Mouse (Mus musculus) heart, adult 2 months (tissue): ENCODE data around the gene Bhlha15. TPM values are rescaled to one million over a fixed set of nuclear protein-coding genes. Genes with fewer than 3 reads are reported as not detected.

Experiments used
- DNase-seq, 2 experiments: peaks; one replicate each; pipeline ENCODE4 v3.0.0; 2021
- H3K27ac ChIP-seq: fragments of 200-600 bp; 2 replicates; pipeline ENCODE4 v1.8.1; 2022
- H3K27me3 ChIP-seq: fragments of 200-500 bp; 2 replicates; pipeline ENCODE4 v1.6.1; 2012; ENCODE audit warnings: mild to moderate bottlenecking, low read length, inconsistent platforms, mixed read lengths; ENCODE audit not compliant: control insufficient read depth, insufficient read depth
- H3K36me3 ChIP-seq: fragments of 200-500 bp; 2 replicates; pipeline ENCODE4 v1.6.1; 2012; ENCODE audit warnings: low read length, inconsistent platforms; ENCODE audit not compliant: control insufficient read depth, insufficient read depth
- H3K4me1 ChIP-seq: fragments of 200-500 bp; 2 replicates; pipeline ENCODE4 v1.6.1; 2011; ENCODE audit warnings: low read length; ENCODE audit not compliant: control insufficient read depth, insufficient read depth
- H3K4me3 ChIP-seq: fragments of 200-600 bp; 2 replicates; pipeline ENCODE4 v1.8.1; 2022
- H3K79me2 ChIP-seq: fragments of 200-500 bp; replicated peaks from 2 replicates; pipeline ENCODE4 v1.6.1; 2012; ENCODE audit warnings: mild to moderate bottlenecking, inconsistent platforms, low read length, moderate library complexity, mixed read lengths; ENCODE audit not compliant: control insufficient read depth, insufficient read depth
- H3K9ac ChIP-seq: fragments of 200-500 bp; 2 replicates; pipeline ENCODE4 v1.6.1; 2012; ENCODE audit warnings: low read depth, mild to moderate bottlenecking, control low read depth, inconsistent platforms, low read length, mixed read lengths
- CTCF ChIP-seq: fragments of 200-600 bp; IDR thresholded peaks from 2 replicates; pipeline ENCODE4 v1.8.1; 2022; ENCODE audit warnings: antibody characterized with exemption, mild to moderate bottlenecking, moderate library complexity
- EP300 ChIP-seq: fragments of 200-500 bp; IDR thresholded peaks from 2 replicates; pipeline ENCODE4 v1.6.1; 2011; ENCODE audit warnings: low read depth, low read length, control low read depth; ENCODE audit not compliant: insufficient read depth
- POLR2A ChIP-seq: fragments of 200-500 bp; IDR thresholded peaks from 2 replicates; pipeline ENCODE4 v1.6.1; 2011; ENCODE audit warnings: mild to moderate bottlenecking, low read depth, low read length, control low read depth; ENCODE audit not compliant: insufficient read depth
- WGBS: fragments of 180-500 bp; shearing (Covaris S2); methylation state at CpG from one replicate; pipeline ENCODE4 v1.1.7; 2018; 5-methylcytosine and 5-hydroxymethylcytosine counted together
- intact Hi-C: fragments of 180-260 bp; cut with DNase I; formaldehyde crosslinking; loops from one replicate; pipeline ENCODE4 v1.15.1; 2025
- polyA plus RNA-seq: library from polyadenylated mRNA; depleted of rRNA; stranded (reverse); fragments of >200 nt; gene quantifications from 2 replicates; pipeline ENCODE4 v1.2.3, GENCODE M21; 2012
- total RNA-seq, 2 experiments: library from RNA; stranded (reverse); gene quantifications; 2 replicates each; pipeline ENCODE4 v1.2.3; 2021

Bhlha15 gene
- total and polyA plus RNA-seq, 3 experiments = 0.08 TPM; not detected in 2

DNA sequence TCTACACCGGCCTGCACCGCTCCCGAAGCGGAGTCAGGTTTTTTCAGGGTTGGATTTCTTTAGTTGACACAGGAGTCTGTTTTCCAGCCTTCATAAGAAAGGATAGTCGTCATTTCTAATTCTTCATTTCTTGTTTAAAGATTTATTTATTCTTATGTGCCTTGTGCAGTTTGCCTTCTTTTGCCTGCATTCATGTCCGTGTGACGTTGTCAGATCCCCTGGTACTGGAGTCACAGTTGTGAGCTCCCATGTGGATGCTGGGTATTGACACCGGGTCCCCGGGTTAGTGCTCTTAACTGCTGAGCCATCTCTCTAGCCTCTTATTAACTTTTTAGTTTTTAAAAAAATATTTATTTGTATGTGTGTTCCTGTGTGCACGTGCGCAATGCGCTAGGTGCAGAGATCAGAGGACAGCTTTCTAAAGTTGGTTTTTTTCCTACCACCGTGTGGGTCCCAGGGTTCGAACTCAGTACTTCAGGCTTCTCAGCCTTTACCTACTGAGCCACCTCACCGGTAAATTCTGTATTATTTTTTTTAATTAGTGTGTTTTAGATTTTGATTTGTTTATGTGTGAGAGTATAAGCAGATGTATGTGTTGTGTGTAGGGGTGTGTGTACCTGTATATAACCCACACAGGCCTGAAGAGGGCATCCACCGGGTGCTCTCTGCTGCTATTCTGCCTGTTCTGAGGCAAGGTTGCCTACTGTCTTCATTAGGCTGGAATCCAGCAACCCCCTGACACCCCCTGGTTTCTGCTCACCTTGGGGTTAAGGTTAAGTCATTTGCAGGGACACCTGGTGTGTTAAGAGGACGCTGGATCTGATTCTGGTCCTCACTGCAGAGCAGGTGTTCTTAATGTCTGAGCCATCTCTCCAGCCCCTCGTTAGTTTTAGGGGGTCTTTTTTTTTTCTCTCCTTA lies 34.1 kb downstream of the Bhlha15 start:
- Histone ChIP-seq H3K27me3 (no peaks in the 10 kb centered on the region), H3K36me3 (no peaks in the 10 kb centered on the region), H3K27ac (peak overlapping the region; percentile 89), H3K4me3 (peak overlapping the region; percentile 92), H3K9ac (peak overlapping the region; percentile 82), H3K4me1 (peaks cover 8% of the 10 kb centered on the region), H3K79me2 (no peaks in the 10 kb centered on the region)
- 27% methylated on average over 18 of the region's 18 CpGs for WGBS
- TF ChIP-seq CTCF = no peak
- no peak for TF ChIP-seq EP300
- TF ChIP-seq POLR2A = no peak
- intact Hi-C loops = loop anchor here (1.0 kb wide), 1 partner anchor 31 kb away; no protein-coding TSS in a partner anchor
- no peak for DNase-seq

DNA sequence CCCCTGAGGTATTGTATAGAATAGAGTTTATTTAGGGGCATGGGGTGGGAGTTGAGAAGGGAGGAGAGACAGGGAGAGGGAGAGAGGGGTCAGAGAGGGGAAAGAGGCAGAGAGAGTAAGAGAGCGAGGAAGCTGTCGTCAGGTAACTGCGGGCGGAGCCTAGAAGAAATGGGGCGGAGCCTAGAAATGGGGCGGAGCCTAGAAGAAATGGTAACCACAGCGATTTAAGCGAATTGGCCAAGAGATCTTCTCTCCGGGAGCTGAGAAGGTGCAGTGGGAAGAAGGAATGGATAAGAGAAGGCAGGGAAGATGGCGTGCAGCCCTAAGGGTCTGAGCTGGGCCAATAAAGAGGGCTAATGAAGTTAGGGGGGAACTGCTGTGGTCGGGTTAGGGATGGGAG lies 36.1 kb downstream of the Bhlha15 start:
- WGBS = 42% methylated on average over 11 of the region's 11 CpGs
- H3K4me3 ChIP-seq = no peak overlapping the region
- TF ChIP-seq EP300 = no peak
- no peak for TF ChIP-seq CTCF
- no peak for TF ChIP-seq POLR2A
- H3K27ac ChIP-seq = no peak overlapping the region
- no peaks in the 10 kb centered on the region for H3K79me2 ChIP-seq
- no peak overlapping the region for H3K9ac ChIP-seq
- H3K27me3 ChIP-seq = no peaks in the 10 kb centered on the region
- no peak for DNase-seq
- no peaks in the 10 kb centered on the region for H3K36me3 ChIP-seq
- intact Hi-C loops = no loop called here
- peaks cover 6% of the 10 kb centered on the region for H3K4me1 ChIP-seq

DNA sequence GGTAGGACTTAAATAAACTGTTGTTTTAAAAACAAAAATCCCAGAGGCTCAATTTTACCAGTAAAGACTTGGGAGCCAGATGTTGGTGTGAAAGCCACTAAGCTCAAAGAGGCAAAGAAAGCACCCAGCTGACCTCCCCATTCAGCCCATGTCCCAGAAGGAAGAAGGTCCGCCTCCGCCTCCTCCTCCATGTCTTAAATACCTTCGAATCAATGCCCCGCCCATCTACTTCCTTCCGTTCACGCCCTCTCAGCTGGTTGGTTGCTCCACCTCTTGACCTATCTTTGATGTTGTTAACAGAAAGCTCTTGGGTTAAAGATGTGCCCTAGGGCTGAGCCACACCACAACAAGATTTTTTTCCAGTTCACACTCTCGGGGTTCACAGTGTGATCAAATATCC lies 40.1 kb downstream of the Bhlha15 start:
- intact Hi-C loops = loop anchor here (10.0 kb wide), 1 partner anchor 505 kb away; no protein-coding TSS in a partner anchor
- WGBS = 83% methylated on average over 7 of the region's 7 CpGs
- Histone ChIP-seq H3K36me3 (no peaks in the 10 kb centered on the region), H3K27ac (no peak overlapping the region), H3K4me3 (no peak overlapping the region), H3K27me3 (no peaks in the 10 kb centered on the region), H3K4me1 (no peaks in the 10 kb centered on the region), H3K79me2 (no peaks in the 10 kb centered on the region), H3K9ac (no peak overlapping the region)
- TF ChIP-seq POLR2A (no peak), EP300 (no peak), CTCF (no peak)
- no peak for DNase-seq

DNA sequence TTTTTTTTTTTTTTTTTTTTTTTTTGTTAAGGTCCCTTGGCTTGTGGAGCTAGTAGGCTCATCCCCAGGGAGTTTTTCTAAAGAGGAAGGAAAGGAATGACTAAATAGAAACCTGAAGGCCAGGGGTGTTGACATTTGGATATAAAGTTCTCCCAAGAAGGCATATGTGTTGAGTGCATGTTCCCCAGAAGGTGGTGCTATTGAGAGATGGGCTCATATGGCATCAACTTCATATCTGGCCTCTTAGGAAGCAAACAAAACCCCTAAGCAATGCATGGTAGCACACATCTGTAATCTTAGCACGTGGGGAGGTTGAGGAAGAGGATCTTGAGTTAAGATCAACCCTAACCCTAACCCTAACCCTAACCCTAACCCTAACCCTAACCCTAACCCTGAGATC lies 41.3 kb downstream of the Bhlha15 start:
- no peaks in the 10 kb centered on the region for H3K79me2 ChIP-seq
- TF ChIP-seq EP300 (no peak), CTCF (peak; percentile 63)
- H3K27ac ChIP-seq = no peak overlapping the region
- no peaks in the 10 kb centered on the region for H3K36me3 ChIP-seq
- DNase-seq = no peak
- H3K4me1 ChIP-seq = no peaks in the 10 kb centered on the region
- intact Hi-C loops = loop anchor here (10.0 kb wide), 1 partner anchor 503 kb away; no protein-coding TSS in a partner anchor
- 50% methylated on average over 1 of the region's 1 CpGs for WGBS
- no peak overlapping the region for H3K9ac ChIP-seq
- H3K4me3 ChIP-seq = no peak overlapping the region
- H3K27me3 ChIP-seq = no peaks in the 10 kb centered on the region

DNA sequence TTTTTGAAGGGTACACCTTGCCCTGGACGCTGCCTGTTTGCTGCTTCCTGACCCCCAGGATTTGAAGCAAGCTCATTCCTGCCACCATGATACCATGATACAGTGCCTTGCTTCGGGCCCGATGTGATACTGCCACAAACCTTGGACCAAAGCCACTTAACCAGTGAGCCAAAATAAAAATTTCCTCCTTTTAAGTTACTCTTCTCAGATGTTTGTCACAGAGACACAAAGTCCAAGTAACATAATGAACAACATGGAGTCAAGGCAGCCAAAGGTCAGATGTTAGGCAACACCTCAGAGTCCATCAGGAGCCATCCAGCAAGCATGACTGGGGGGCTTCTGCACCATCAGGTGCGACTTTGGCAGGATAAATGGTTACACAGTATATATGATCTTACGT lies 42.4 kb downstream of the Bhlha15 start:
- no peaks in the 10 kb centered on the region for H3K4me1 ChIP-seq
- no peaks in the 10 kb centered on the region for H3K36me3 ChIP-seq
- H3K9ac ChIP-seq = no peak overlapping the region
- 82% methylated on average over 5 of the region's 5 CpGs for WGBS
- intact Hi-C loops = loop anchor here (10.0 kb wide), 1 partner anchor 502 kb away; no protein-coding TSS in a partner anchor
- H3K27ac ChIP-seq = no peak overlapping the region
- H3K27me3 ChIP-seq = no peaks in the 10 kb centered on the region
- DNase-seq = no peak
- no peak overlapping the region for H3K4me3 ChIP-seq
- no peaks in the 10 kb centered on the region for H3K79me2 ChIP-seq
- TF ChIP-seq EP300 (no peak), POLR2A (no peak), CTCF (no peak)

DNA sequence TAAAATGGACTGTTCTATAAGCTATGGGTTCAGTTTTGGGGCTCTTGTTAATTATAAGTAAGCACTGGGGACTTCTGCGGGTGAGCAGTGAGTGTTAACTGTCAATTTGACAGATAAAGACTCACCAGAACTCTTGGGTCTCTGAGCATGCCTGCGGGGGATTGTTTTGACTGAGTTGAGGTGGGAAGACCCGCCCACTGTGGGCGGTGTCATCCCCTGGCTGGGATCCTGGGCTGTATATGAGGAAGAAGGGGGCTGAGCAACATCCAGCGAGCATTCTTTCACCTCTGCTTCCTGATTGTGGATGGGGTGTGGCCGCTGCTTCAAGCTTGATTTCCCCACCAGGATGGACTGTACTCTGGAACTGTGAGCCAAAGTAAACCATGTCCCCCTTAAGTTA lies 44.1 kb downstream of the Bhlha15 start:
- TF ChIP-seq EP300 = no peak
- TF ChIP-seq POLR2A = no peak
- TF ChIP-seq CTCF = no peak
- WGBS = 67% methylated on average over 6 of the region's 6 CpGs

More for the DNA sequence above, 44.1 kb downstream of the Bhlha15 start:
- no peaks in the 10 kb centered on the region for H3K27me3 ChIP-seq
- no peak overlapping the region for H3K9ac ChIP-seq
- DNase-seq = no peak
- no peaks in the 10 kb centered on the region for H3K79me2 ChIP-seq
- H3K4me1 ChIP-seq = no peaks in the 10 kb centered on the region
- H3K27ac ChIP-seq = no peak overlapping the region
- intact Hi-C loops = loop anchor here (10.0 kb wide), 1 partner anchor 501 kb away; no protein-coding TSS in a partner anchor
- H3K4me3 ChIP-seq = no peak overlapping the region
- H3K36me3 ChIP-seq = no peaks in the 10 kb centered on the region
